Mouse (Mus musculus) layer of hippocampus, postnatal 36 days (tissue): ENCODE data around the gene Slc6a18. TPM values are rescaled to one million over a fixed set of nuclear protein-coding genes. Genes with fewer than 3 reads are reported as not detected.

Experiments used
- total RNA-seq, 2 experiments: library from RNA; stranded (reverse); gene quantifications; 2 replicates each; pipeline ENCODE4 v1.2.3; 2021

The Slc6a18 gene
- total RNA-seq, 2 experiments from 2014 or later = not detected

Other genes starting within 250 kb of the Slc6a18 start
- 10 to 100 TPM; 36.6 to 39.4 TPM for gene Lpcat1, start 210.8 kb downstream of the Slc6a18 start, total RNA-seq
- gene Slc6a3, start 141.3 kb downstream of the Slc6a18 start, total RNA-seq = under 1 TPM in 1 of 2 experiments, not detected in 1; 0.10 TPM
- 100 to 1,000 TPM; 124 to 131 TPM for gene Clptm1l, start 74.0 kb downstream of the Slc6a18 start, total RNA-seq
- 1 to 10 TPM; 3.9 to 4.7 TPM for gene Tert, start 51.1 kb downstream of the Slc6a18 start, total RNA-seq
- gene Slc6a19, start 26.8 kb upstream of the Slc6a18 start, total RNA-seq = not detected
- gene Slc12a7, start 55.1 kb upstream of the Slc6a18 start, total RNA-seq = 1 to 10 TPM; 4.4 to 5.3 TPM
- gene Nkd2, start 169.6 kb upstream of the Slc6a18 start, total RNA-seq = 1 to 10 TPM; 6.7 to 8.6 TPM